Mouse (Mus musculus) 3134 (cell line): ENCODE results near the gene Eea1.
"Not testable (repeated sequence)": the region's sequence is repeated elsewhere in the genome, so short reads cannot be mapped to it uniquely, and the experiment has no call there.

Source experiments
- DNase-seq: peaks from one replicate; pipeline ENCODE4 v3.0.0-alpha.2; 2011; ENCODE audit warnings: low spot score; ENCODE audit not compliant: insufficient read length; ENCODE audit errors: extremely low read depth

Eea1 gene

DNA sequence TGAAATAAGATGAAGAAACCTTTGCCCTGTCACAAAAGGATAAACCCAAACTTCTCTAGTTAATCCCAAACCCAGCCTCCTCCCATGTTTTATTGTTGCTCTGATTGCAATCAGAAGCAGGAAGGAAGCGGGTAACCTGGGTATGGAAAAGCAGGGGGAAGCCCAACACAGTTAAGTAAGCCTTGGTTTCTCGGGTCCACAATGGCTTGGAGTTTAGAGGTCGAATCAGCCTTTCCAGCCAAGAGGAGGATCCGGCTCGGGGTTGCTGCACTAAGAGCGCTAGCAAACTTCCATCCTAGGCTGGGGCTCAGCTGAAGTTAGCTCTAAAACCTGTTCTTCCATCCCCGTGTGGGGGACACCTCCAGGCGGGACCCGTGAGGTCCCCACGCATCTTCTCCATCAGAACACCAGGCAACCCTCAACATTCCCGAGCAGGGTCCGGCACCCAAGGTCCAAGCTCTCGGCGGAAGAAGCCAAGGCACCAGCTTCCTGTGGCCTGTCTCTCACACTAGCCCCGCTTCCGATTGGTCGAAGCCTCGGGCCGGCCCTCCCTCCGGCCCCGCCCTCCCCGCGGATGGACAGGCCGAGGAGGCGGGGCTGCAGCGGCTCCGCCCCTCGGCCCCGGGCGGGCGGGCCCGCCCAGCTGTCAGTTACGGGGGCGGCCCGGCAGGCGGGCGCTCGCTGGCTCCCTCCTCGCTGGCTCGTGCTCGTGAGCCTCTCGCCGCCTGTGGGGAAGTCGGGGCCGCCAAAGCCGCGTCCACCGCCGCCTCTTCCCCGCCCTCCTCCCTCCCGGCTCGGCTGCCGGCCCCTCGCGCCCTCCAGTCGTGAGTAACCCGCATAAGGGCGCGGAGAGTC is at the start of gene Eea1:
Eea1 (plus strand) TSS at position 605 of the 855 bp plus-strand sequence.
- DNase-seq: peak; percentile 97

DNA sequence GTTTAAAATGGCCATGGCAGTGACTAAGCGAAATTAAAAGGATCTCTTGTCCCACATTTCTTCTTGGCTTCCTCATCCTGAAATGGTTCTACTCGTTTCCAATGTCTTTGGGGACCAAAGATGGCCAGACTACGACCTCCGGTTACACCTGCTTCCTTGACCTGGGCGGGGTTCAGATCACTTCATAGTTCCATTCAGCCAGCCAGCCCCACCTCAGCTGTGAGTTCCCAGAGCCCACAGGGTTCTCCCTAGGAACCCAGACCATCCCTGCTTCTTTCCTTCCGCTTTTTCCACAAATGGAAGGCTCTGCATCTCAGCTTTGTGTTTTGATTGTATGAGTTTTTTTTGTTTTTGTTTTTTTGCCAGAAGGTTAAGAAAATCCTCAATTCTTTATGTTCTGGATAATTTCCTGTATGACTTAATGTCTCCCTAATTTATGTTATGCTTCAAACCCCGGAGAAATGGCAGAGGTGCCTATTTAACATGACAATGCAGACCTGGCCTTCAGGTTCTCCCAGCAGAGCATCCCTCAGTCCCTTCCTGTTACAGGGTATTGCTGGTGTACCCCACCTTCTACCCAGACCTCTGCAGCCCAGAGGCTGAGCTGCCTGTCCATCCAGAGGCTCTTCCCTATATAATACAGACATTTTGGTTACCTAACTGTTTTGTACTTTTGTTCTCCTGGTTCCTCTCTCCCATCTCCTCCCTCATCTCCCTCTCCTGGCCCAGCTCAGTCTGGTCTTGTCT is 49.1 kb upstream of the Eea1 start:
- no peak for DNase-seq

GRCm38 (mm10) chr10:95892132-95892531 is 48.3 kb upstream of the Eea1 start:
- DNase-seq: no peak

DNA sequence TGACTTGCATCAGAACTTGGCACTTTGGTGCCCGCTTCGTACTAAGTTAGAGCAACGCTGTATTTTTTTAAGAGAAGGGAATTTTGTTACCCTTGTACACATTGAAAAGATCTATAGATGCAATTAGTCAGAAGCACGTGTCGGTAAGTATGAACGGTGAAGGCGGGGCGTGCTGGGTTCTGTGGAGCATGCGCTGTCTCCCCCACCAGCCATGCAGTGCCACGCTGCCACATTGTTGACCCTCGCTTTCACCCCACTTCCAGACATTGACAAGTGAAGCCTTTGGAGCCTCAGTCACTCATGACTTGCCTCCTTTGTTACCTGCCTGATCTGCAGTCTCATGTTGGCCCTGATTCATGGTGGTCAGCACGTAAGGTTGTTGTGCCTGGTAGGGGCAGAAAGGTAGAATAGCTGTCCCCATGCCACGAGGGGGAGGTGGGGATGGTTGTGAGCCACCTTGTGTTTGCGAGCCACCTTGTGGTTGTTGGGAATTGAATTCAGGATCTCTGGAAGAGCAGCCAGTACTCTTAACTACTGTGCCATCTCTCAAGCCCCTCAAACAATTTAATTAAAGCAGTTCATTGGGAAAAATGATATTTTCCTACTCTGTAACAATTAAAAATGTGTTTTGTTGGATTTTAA is 47.0 kb upstream of the Eea1 start:
- peak; percentile 22 for DNase-seq

- no peak for DNase-seq
Measured at GRCm38 (mm10) chr10:95894036-95894855, 46.2 kb upstream of the Eea1 start.

DNA sequence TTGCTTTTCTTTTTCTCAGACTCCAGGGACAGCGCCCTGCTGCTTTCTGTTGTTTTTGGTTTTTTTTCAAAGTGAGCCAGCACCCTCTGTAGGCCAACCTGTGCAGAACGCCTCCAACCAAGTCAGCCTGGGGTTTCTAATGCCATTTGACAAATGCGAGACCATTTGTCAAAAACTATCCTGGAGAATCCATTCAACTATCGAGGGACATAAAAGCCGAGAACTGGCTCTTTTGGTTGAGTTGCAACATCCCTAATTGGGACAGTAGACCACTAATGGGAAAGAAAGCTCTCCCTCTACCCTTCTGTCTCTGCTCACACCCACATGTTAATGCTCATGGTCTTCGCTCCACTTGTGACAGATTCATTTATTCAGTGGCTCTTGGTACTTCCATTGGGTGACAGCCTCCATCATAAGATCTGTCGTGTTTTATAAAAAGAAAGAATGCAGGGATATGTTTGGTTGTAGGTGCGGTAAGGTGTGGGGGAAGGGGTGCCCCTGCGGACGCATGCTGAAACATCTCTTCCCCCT is 45.5 kb upstream of the Eea1 start:
- DNase-seq: peak; percentile 24

GRCm38 (mm10) chr10:95898471-95899154 is 41.8 kb upstream of the Eea1 start:
- DNase-seq: no peak

DNA sequence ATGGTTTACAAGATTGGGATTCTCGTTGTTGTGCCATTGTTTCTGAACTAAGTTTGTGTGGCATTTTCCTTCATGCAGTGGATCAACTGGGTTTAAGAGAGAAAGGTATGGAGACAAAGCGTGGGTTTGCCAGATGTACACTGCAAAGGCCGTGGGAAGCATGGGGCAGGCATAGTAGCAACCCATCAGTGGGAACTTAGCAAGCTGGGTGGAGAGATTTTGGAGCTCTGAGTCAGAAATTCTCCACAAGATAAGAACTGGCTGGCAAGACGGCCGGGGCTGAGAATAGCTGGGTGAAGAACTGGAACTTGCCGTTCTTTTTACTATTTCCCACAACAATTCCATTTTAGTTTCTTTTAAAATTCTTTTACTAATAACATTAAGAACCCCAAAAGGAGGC is 35.8 kb upstream of the Eea1 start:
- no peak for DNase-seq

GRCm38 (mm10) chr10:95909246-95909909 is 31.1 kb upstream of the Eea1 start:
- DNase-seq: no peak

DNA sequence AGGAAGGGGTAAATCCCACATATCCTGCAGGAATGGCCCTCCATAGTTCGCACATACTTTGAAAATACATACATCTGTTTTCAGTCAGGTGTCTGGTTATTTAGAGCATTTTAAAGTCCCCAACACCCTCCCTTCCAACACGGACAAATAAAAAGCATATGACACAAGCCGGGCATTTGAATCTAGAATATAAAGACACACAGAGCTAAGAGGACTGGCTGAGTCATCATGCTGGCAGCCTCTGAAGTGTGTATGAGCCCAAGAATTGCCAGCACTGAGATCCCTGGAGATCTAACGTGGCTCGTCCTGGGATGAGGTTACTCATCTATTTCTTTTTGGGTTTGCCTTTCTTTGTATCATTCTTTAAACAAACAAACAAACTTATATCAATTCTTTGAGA is 29.4 kb upstream of the Eea1 start:
- peak; percentile 29 for DNase-seq

DNA sequence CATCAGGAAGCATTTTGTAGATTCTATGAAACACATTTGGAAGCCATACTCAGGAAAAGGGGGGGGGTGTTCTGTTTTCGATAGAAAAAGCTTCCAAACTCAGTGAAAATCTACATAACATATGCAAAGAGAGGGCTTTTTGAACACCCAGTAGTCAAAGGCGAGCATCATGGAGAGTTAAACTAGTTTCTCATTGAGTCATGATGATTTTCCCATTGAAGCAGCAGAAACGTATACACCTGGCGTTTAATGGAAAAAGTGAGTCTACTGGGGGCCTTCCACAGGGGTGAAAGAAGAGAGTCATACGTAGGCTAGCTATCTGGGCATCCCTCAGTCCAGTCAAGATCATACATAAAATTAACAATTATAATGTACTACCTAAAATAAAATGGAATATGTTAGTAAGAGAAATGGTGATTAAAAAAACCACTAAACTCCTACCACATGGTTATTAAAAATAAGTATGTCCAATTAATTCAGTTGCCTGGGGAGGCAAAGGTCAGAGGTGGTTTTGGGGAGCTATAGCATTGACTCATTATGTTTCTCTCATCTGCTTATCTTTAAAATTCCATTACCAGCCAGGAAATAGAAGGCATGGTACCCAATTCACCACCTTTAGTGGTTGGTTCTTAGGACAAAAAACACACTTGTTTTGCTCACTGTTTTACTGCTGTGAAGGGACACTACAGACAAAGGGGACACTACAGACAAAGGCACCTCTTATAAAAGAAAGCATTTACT is 25.8 kb upstream of the Eea1 start:
- no peak for DNase-seq

GRCm38 (mm10) chr10:95918716-95919115 is 21.7 kb upstream of the Eea1 start:
- no peak for DNase-seq

DNA sequence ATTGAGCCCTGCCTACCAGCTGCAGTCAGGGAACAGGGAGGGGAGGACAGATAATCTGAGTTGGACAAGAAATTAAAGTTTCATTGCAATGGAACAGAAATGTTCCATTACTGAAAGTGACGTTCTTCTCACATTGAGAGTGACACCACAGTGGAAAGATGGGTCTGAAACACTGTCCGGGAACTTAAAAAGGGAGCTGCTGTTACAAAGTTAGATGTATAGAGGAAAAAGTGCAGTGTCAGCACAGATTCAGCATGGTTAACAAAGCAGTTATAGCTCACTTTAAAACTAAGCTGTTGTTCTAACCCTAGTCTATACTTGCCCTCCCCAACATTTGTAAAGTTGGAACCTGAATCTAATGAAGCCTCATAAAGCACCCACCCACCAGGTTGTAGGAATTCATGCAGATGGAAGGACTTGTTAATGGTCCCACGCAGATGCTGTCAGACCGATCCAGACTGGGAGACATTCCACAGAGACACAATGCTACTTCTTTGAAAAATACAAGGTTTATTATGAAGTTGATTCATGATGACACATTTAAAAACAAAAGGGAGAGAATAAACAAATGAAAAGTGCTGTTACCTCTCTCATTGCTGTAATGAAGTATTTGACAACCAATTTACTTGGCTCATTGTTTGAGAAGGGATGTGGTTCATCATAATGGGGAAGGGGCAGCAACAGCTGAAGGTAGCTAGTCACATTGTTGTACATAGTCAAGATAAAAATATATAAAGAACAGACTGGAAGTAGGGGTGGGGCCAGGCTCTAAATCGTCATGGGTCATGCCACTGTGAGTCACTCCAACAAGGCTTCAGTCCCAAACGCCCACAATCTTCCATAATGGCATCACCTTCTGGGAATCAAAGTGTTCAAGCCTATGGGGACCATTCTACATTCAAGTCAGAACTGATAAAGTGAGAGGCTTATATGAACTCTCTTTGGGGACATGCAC is 16.9 kb upstream of the Eea1 start:
- no peak for DNase-seq

GRCm38 (mm10) chr10:95933631-95934030 is 6.8 kb upstream of the Eea1 start:
- DNase-seq: not testable (repeated sequence)

DNA sequence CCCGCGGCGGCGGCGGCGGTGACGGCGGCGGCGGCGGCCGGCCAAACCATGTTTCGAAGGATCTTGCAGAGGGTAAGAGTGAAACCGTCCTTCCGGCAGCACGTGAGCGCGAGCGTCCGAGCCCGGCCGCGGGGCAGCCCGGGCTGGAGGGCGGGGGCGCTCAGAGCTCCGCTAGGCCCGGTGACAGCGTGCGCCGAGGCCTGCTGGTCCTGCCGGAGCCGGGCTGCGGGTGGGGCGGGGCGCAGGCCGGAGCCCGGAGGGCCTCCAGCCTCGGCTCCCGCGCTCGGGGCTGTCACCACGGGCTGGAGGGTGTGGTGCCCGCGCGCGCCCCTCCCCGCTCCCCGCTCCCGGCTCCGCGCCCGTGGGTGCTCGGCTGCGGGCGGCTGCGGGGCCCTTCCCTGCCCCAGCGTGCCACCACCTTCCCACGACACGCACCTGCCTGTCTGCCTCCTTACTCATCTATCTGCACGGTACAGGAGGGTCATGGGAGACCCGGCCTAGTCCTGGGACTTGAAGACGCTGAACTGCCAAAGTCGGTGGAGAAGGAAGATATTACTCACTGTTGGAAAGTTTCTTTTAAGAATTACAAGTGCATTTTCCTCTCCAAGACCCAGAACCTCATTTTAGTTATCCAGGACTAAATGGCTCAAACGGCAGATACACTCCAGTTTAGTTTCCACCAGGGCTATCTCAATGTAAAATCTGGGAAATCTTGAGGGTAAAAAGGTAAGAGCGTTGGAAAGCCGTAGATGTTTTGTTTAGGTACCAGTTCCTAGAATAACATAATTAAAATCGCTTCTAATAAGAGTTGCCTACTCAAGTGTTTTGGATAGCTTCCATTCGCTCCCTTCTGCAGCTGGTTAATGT is 684 bp downstream of the Eea1 start:
- no peak for DNase-seq

DNA sequence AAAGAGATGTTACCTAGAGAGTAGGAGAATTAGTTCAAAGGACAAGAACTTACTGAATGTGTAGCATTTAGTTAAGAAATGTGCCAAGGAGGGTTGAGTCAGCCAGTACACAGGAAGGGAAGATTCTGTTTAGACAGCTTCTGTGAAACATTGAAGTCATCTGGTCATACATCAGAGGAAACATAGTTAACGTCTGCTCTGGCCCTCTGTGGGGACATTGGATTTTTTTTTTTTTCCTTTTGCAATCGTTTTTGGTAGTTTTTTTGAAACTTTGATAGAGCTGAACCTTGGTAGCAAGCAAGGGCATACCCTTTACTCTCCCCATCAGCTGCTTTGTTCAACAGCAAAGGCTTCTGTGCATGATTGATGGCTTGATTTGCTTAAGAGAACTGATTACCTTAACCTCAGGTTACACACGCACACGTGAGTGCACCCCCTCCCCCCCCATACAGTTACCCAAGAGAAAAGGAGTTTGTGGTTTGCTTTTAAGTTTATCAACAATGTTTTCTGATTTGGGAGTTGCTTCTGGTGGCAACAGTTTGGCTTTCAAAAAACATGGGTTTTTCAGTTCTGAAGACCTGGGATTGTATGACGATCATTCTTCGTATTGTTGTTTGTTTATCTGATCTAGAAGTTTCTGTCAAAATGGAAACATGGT is 1.4 kb downstream of the Eea1 start:
- DNase-seq: no peak
